Mouse (Mus musculus): ENCODE data around the gene Ankrd27. TPM values are rescaled to one million over a fixed set of nuclear protein-coding genes. Genes with fewer than 3 reads are reported as not detected.

Gene Ankrd27
- polyA plus RNA-seq, 1 experiment from 2014 or later = 31.4 TPM

DNA sequence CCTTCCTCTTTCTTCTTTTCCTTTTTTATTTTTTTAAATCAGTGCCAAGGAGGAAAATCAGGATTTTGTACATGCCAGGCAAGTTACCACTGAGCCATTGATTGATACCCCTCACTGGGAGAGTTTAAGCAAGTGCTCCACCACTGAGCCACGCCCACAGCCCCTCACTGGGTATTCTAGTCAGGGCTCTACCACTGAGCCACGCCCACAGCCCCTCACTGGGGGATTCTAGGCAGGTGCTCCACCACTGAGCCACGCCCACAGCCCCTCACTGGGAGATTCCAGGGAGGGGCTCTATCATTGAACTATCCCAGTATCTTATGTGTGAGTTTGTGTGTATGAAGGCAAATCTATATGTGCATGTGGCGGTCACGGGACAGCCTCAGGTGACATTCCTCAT, 8.3 kb downstream of the Ankrd27 start:
- ChIA-PET POLR2A (no interaction called here), CTCF (interaction anchor here (1.7 kb wide), 1 partner anchor 9 kb away, joined by 3 read pairs; no protein-coding TSS in a partner anchor)
- in situ Hi-C loops (cut with MboI; ENCODE audit: low pct_unique_long_range_greater_than_20kb) = loop anchor here (25.0 kb wide), 1 partner anchor 1768 kb away; no protein-coding TSS in a partner anchor

DNA sequence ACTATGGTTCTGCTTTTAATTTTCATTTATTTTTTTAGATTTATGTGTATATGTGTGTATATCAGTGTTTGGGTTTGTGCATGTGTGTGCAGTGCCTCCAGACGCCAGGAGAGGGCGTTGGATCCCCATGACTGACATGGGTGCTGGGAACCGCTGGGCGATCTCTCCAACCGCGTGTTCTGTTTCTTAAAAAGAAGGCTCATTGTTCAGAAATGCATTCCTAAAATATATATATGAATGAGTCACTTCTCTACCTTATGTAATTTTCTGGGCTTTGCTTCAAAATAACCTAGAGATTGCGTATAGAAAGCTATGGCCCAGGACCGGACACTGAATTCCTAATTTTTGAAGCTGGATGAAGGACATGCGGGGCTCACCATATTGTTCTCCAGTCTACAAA, 13.4 kb downstream of the Ankrd27 start:
- H3K27me3 ChIP-seq = no peaks in the 10 kb centered on the region
- in situ Hi-C loops (cut with MboI; ENCODE audit: low pct_unique_long_range_greater_than_20kb) = loop anchor here (25.0 kb wide), 1 partner anchor 1763 kb away; no protein-coding TSS in a partner anchor
- DNase-seq (ENCODE audit: low read depth, low spot score) = no peak
- ATAC-seq = no peak
- POLR2A ChIA-PET = no interaction called here
- TF ChIP-seq CTCF (IDR thresholded peaks at IDR 0.05) = no peak
- CTCF ChIA-PET = no interaction called here

More for the DNA sequence above, 8.3 kb downstream of the Ankrd27 start:
- TF ChIP-seq CTCF (IDR thresholded peaks at IDR 0.05) = no peak
- no peak for ATAC-seq
- no peaks in the 10 kb centered on the region for H3K27me3 ChIP-seq
- DNase-seq (ENCODE audit: low read depth, low spot score) = no peak

- no peak for DNase-seq (ENCODE audit: low read depth, low spot score)
- ChIA-PET CTCF (interaction anchor here (0.8 kb wide), 1 partner anchor 10 kb away, joined by 3 read pairs; no protein-coding TSS in a partner anchor), POLR2A (no interaction called here)
- no peak for TF ChIP-seq CTCF (IDR thresholded peaks at IDR 0.05)
- H3K27me3 ChIP-seq = no peaks in the 10 kb centered on the region
- no peak for ATAC-seq
- in situ Hi-C loops (cut with MboI; ENCODE audit: low pct_unique_long_range_greater_than_20kb) = no loop called here
These were observed 14.0 kb downstream of the Ankrd27 start for GRCm38 (mm10) chr7:35600031-35600430.

- no peak for TF ChIP-seq CTCF (IDR thresholded peaks at IDR 0.05)
- in situ Hi-C loops (cut with MboI; ENCODE audit: low pct_unique_long_range_greater_than_20kb) = no loop called here
- DNase-seq (ENCODE audit: low read depth, low spot score) (no peak), ATAC-seq (no peak)
- H3K27me3 ChIP-seq = no peaks in the 10 kb centered on the region
- ChIA-PET POLR2A (no interaction called here), CTCF (interaction anchor here (1.3 kb wide), 1 partner anchor 29 kb away, joined by 3 read pairs; no protein-coding TSS in a partner anchor)
These were observed 15.1 kb downstream of the Ankrd27 start for GRCm38 (mm10) chr7:35601106-35601505.

GRCm38 (mm10) chr7:35602766-35603165, 16.7 kb downstream of the Ankrd27 start:
- no peak for TF ChIP-seq CTCF (IDR thresholded peaks at IDR 0.05)
- in situ Hi-C loops (cut with MboI; ENCODE audit: low pct_unique_long_range_greater_than_20kb) = no loop called here

GRCm38 (mm10) chr7:35606816-35607215, 20.8 kb downstream of the Ankrd27 start:
- CTCF ChIA-PET = interaction anchor here (0.7 to 1.8 kb wide), 2 partner anchors 22 to 24 kb away, joined by 4 read pairs; no protein-coding TSS in a partner anchor
- H3K27me3 ChIP-seq = no peaks in the 10 kb centered on the region
- ATAC-seq = no peak
- POLR2A ChIA-PET = no interaction called here
- no peak for DNase-seq (ENCODE audit: low read depth, low spot score)
- no peak for TF ChIP-seq CTCF (IDR thresholded peaks at IDR 0.05)
- in situ Hi-C loops (cut with MboI; ENCODE audit: low pct_unique_long_range_greater_than_20kb) = no loop called here

More at GRCm38 (mm10) chr7:35602766-35603165, 16.7 kb downstream of the Ankrd27 start:
- ChIA-PET POLR2A (no interaction called here), CTCF (interaction anchor here (1.0 kb wide), 1 partner anchor 9 kb away, joined by 3 read pairs; no protein-coding TSS in a partner anchor)
- ATAC-seq (no peak), DNase-seq (ENCODE audit: low read depth, low spot score) (no peak)
- no peaks in the 10 kb centered on the region for H3K27me3 ChIP-seq

DNA sequence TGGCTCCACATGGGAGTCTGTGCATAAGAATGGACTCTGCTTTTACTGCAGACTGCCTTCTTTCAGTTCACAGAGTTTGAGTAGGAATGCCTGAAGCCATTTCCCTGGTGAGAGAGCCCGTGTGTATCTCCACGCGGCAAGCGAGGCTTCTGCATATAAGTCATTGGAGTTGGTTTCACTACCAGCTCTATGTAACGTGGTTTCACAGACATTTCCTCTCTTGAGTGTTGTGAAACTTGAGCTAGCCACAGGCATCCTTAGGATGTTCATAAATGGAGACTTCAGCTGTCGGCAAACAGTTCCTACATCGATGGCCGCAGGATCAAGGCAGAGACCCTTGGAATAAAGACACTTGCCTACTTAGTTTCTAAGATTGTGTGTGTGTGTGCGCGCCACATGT, 23.2 kb downstream of the Ankrd27 start:
- POLR2A ChIA-PET = interaction anchor here (0.6 kb wide), 2 partner anchors 13 to 373 kb away, joined by 3 read pairs; no protein-coding TSS in a partner anchor
- no peak for TF ChIP-seq CTCF (IDR thresholded peaks at IDR 0.05)
- H3K27me3 ChIP-seq = no peaks in the 10 kb centered on the region
- no peak for DNase-seq (ENCODE audit: low read depth, low spot score)
- no peak for ATAC-seq
- in situ Hi-C loops (cut with MboI; ENCODE audit: low pct_unique_long_range_greater_than_20kb) = no loop called here
- CTCF ChIA-PET = interaction anchor here (1.0 to 1.5 kb wide), 3 partner anchors 9 to 19 kb away, joined by 3 to 4 read pairs (median 4); no protein-coding TSS in a partner anchor

DNA sequence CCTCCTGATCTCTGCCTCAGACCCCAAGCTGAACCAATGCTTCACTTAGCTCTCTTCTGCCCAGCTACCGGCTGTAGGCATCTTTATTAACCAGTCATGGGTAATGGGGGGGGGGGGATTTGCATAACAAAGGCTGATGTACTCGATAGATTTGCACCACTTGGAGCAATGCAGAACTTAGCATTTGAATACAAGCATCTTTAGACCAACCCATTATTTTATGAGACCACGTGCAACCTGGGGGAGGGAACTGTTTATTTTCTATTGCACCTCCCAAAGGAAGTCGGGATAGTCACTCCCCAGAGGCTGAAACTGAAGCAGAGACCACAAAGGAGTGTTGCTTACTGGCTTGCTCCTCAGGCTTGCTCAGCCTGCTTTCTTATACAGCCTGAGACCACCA, 31.5 kb downstream of the Ankrd27 start:
- no peaks in the 10 kb centered on the region for H3K27me3 ChIP-seq
- ATAC-seq (no peak), DNase-seq (ENCODE audit: low read depth, low spot score) (no peak)
- in situ Hi-C loops (cut with MboI; ENCODE audit: low pct_unique_long_range_greater_than_20kb) = no loop called here
- CTCF ChIA-PET = interaction anchor here (0.8 kb wide), 1 partner anchor 10 kb away, joined by 3 read pairs; no protein-coding TSS in a partner anchor
- POLR2A ChIA-PET = no interaction called here
- TF ChIP-seq CTCF (IDR thresholded peaks at IDR 0.05) = no peak

- in situ Hi-C loops (cut with MboI; ENCODE audit: low pct_unique_long_range_greater_than_20kb) = no loop called here
- ChIA-PET POLR2A (no interaction called here), CTCF (interaction anchor here (3.2 kb wide), 1 partner anchor 14 kb away, joined by 9 read pairs; no protein-coding TSS in a partner anchor)
- ATAC-seq (no peak), DNase-seq (ENCODE audit: low read depth, low spot score) (no peak)
- H3K27me3 ChIP-seq = no peaks in the 10 kb centered on the region
- no peak for TF ChIP-seq CTCF (IDR thresholded peaks at IDR 0.05)
These were observed 36.6 kb downstream of the Ankrd27 start for GRCm38 (mm10) chr7:35622626-35623025.

- DNase-seq (ENCODE audit: low read depth, low spot score) (no peak), ATAC-seq (no peak)
- no peak for TF ChIP-seq CTCF (IDR thresholded peaks at IDR 0.05)
- POLR2A ChIA-PET = no interaction called here
- H3K27me3 ChIP-seq = no peaks in the 10 kb centered on the region
- in situ Hi-C loops (cut with MboI; ENCODE audit: low pct_unique_long_range_greater_than_20kb) = no loop called here
- CTCF ChIA-PET = no interaction called here
These were observed 40.0 kb downstream of the Ankrd27 start for GRCm38 (mm10) chr7:35626038-35626437.

GRCm38 (mm10) chr7:35627371-35627770, 41.3 kb downstream of the Ankrd27 start:
- H3K27me3 ChIP-seq = no peaks in the 10 kb centered on the region
- ATAC-seq = no peak

More at GRCm38 (mm10) chr7:35627371-35627770, 41.3 kb downstream of the Ankrd27 start:
- no peak for DNase-seq (ENCODE audit: low read depth, low spot score)
- no peak for TF ChIP-seq CTCF (IDR thresholded peaks at IDR 0.05)
- CTCF ChIA-PET = interaction anchor here (0.7 to 2.8 kb wide), 7 partner anchors 8 to 81 kb away, joined by 3 to 13 read pairs (median 3); no protein-coding TSS in a partner anchor
- POLR2A ChIA-PET = no interaction called here
- in situ Hi-C loops (cut with MboI; ENCODE audit: low pct_unique_long_range_greater_than_20kb) = no loop called here

Data from Patski (cell line).